Mouse (Mus musculus) megakaryocyte, embryonic 14.5 days (primary cell): ENCODE results near the gene Fam117b.

ENCODE experiments used
- FLI1 ChIP-seq: IDR thresholded peaks from 2 replicates; pipeline ENCODE4 v1.6.1; 2012; ENCODE audit warnings: low read length, inconsistent platforms, mixed read lengths
- GATA1 ChIP-seq: IDR thresholded peaks from 3 replicates; pipeline ENCODE4 v1.6.1; 2012; ENCODE audit warnings: mixed read lengths, low read length, inconsistent platforms, borderline replicate concordance

GRCm38 (mm10) chr1:59910941-59911340 is 1.9 kb upstream of the Fam117b start:
- TF ChIP-seq GATA1 (no peak), FLI1 (no peak)
